Comparison of ENCODE assay signal across 16 mouse cellular contexts in genomic region chr7:122304521-122304920, GRCm38 (mm10). TPM values are rescaled to one million over a fixed set of nuclear protein-coding genes. Genes with fewer than 3 reads are reported as not detected.
A peak's percentile ranks its signal among the peaks of the same experiment; 100 is the strongest.
DNase-seq lines count a peak whose midpoint lies in the region; TF ChIP-seq lines count a peak whose summit lies in the region.
"Had no signal": no experiment of that assay in that cellular context is flagged by ENCODE, and none has a peak within 500 bp of the region (broad histone marks: within the 10 kb centered on the region; RNA-seq: fewer than 3 reads in every experiment).

No protein-coding gene starts in this region.

- H3K27ac ChIP-seq in layer of hippocampus, adult 2 months = no peak overlapping the region
- H3K27ac ChIP-seq: embryonic facial prominence, embryonic 10.5 days; embryonic facial prominence, embryonic 12.5 days; forebrain, embryonic 13.5 days; forebrain, embryonic 15.5 days had no signal

- no peak for TF ChIP-seq CTCF in layer of hippocampus, adult 2 months (conservative IDR thresholded peaks at IDR 0.05)

- H3K4me3 ChIP-seq in layer of hippocampus, adult 2 months = no peak overlapping the region
- H3K4me3 ChIP-seq: embryonic facial prominence, embryonic 10.5 days; embryonic facial prominence, embryonic 12.5 days; forebrain, embryonic 13.5 days; forebrain, embryonic 15.5 days had no signal

- DNase-seq in cerebellum, adult 11-12 months = peak; percentile 16
- no peak for DNase-seq in cerebellum, postnatal 14 days
- DNase-seq in cerebellum, adult 9-11 months = peak; percentile 43
- DNase-seq in cerebellum, adult 11 months = no peak
- peak; percentile 35 for DNase-seq in right cerebral cortex, adult 18-20 months
- no peak for DNase-seq in right cerebral cortex, postnatal 25 days
- DNase-seq in layer of hippocampus, adult 2 months (ENCODE audit: low spot score in 2 of 2) = no peak
- DNase-seq: adrenal gland, adult 2 months; adrenal gland, postnatal 10 days; adrenal gland, postnatal 25 days; forebrain, postnatal 0 days had no signal

RNA-seq across cellular contexts. Expression of gene Prkcb, which starts 16.0 kb away (rescaled TPM):
- 100 to 1,000 TPM; 788 to 796 TPM for total RNA-seq in layer of hippocampus, adult 2 months (2021)
- total RNA-seq: MEL had no signal

Comparison
In these comparisons a context has a peak if more than half of its experiments do, and no peak if none do; other contexts are left out.
1. DNase-seq: peak in cerebellum, adult 11-12 months (single experiment), cerebellum, adult 9-11 months (single experiment) and right cerebral cortex, adult 18-20 months (single experiment); none in cerebellum, postnatal 14 days (0 of 2), cerebellum, adult 11 months (single experiment), right cerebral cortex, postnatal 25 days (single experiment) and layer of hippocampus, adult 2 months (0 of 2).